Mouse (Mus musculus) c-Kit-negative CD71-positive TER-119-positive erythroid progenitor cells, embryonic 14.5 days (primary cell): Measurements from ENCODE around the gene Adad2.

Experiments used
- DNase-seq: peaks from one replicate; pipeline ENCODE4 v3.0.0-alpha.2; 2013; ENCODE audit warnings: low read depth, low spot score

Gene Adad2

DNA sequence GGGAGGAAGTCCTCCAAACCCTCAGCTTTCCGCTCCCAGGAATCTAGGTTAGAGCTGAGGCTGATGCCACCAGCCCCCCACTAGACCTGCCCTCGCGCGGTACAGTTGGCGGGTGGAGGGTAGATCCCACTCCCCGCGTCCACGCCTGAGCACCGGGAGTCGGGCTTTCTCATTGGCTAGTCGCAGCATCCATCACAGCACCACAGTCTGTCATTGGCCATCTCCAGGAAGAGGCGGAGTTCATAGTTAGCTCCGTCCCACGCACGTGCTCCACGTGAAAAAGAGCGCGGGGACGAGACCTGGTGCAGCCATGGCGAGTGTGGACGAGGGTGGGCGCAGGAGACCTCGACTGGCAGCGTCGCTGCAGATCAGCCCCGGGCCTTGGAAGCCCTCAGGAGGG lies at the start of gene Adad2:
Gene Adad2, plus strand, starts transcription at position 277 of the 400 bp plus-strand sequence.
- DNase-seq: no peak

DNA sequence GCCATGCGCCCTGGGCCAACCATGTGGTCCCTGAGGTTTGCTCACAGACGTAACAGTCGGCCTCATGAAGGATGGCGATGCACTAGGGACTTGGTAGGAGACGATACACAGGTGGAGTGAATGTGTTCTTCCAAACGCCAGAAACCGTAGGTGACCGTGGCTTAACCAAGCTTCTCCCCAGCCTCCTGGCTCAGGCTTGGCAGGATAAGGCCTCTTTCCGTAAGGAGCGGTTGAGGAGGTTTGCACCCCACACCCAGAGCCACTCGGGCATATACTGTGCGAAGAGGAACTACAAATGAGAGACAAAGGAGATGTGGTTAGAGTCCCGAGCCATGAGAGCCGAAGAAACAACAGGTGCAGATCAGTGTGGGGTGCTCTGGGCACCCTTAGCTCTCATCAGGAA lies 48.7 kb upstream of the Adad2 start:
- no peak for DNase-seq

DNA sequence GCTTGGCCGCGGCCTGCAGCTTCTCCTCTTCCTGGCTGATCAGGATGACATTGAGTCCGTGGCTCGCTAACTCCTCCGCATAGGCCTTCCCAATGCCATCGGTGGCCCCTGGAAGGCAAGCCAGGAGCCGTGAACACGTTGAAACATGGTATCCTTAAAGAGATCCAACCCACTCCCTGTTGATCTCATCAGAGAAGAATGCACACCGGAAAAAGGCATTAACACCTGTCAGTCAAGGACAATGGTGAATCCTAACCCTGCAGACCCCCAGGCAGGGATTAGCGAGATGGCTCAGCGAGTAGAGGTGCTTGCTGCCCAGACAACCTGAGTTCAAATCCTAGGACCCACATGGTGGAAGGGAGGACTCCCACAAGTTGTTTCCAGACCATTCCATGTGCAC lies 46.2 kb upstream of the Adad2 start:
- DNase-seq: no peak

DNA sequence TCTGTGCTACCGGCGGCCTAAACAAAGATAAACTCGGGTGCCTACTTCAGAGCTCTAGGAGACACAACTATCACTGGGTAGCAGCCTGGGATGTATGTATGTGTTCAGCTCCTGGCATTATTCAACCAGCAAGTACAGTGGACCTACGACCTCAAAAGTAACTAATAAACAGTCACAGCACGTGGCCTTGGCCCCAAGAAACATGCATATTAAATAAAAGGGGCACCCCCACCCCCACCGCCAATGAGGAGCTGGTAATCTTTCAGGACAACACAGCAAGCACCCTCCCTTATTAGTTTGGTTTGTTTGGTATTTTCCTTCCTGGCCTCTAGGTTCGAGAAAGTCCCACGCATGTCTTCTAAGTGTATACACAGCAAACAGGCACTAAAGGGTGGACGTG lies 44.3 kb upstream of the Adad2 start:
- DNase-seq: no peak

DNA sequence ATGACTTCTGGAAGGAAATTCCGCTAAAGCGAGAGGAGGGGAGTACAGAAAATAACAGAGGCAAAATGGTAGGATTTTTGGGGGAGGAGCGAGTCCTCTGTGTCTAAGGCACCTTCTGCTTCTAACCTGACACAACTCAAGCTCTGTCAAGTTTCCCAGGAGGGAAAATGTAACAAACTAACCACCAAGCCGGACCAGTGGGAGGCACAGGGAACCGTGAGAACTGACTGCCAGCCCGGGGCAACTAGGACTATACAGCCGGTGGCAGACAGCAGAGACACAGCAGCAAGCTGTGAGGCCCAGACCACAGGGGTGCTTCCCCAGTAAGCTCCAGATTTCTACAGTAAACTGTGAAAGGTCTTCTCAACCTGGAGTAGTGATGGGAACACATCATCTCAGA lies 43.6 kb upstream of the Adad2 start:
- no peak for DNase-seq

DNA sequence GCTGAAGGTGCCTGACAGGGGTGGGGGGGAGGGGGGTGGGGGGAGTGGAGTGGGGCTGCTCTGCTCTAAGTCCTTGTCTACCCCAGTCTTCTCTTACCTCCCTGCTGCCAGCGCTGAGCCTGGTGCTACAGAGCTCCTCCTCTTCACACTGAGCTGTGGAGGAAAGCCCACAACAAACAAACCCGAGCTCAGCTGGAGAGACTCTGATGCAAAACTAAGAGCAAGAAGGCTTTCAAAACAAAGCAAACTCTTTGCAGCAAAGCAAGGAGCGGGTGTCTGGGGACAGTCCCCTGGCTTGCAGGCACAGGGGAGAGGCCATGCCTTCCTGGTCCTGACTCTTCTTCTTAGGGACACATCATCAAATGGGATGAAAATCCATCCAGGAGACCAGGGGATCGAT lies 42.7 kb upstream of the Adad2 start:
- DNase-seq: no peak

DNA sequence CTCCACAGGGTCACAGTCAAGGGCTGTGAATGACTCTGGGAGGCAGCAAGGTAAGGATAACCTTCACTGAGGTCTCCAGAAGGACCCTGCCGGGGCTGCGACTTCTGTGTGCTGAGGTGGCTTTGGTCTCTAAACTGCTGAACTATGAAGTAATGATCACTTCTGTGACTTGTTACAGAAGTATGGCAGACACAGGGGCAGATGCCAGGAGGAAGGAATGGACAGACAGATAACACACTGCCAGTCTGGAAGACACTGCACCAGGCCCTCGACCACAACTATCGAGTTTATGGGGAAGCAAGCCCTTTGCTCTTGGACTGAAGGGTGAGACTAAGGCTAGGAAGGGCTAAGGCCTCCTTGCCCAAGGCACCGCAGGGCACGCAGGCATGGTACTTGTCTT lies 41.4 kb upstream of the Adad2 start:
- DNase-seq: no peak

DNA sequence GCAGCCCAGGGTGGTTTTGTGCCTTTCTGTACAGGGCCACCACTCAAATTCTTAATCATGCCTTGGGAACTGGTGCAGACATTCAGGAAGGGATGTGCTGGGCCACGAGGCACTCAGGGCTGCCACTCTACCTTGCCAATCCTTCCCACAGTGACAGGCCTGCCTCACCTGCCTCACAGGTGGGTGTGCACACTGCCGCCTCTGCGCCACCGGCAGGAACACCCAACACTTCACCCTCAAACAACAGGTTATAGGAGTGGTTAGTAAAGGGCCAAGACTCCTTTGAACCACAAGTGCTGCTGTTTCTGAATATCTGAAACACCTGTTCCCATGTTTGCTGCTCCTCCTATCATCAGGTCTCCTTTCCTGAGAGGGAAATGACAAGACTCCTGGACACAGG lies 40.1 kb upstream of the Adad2 start:
- DNase-seq: no peak

DNA sequence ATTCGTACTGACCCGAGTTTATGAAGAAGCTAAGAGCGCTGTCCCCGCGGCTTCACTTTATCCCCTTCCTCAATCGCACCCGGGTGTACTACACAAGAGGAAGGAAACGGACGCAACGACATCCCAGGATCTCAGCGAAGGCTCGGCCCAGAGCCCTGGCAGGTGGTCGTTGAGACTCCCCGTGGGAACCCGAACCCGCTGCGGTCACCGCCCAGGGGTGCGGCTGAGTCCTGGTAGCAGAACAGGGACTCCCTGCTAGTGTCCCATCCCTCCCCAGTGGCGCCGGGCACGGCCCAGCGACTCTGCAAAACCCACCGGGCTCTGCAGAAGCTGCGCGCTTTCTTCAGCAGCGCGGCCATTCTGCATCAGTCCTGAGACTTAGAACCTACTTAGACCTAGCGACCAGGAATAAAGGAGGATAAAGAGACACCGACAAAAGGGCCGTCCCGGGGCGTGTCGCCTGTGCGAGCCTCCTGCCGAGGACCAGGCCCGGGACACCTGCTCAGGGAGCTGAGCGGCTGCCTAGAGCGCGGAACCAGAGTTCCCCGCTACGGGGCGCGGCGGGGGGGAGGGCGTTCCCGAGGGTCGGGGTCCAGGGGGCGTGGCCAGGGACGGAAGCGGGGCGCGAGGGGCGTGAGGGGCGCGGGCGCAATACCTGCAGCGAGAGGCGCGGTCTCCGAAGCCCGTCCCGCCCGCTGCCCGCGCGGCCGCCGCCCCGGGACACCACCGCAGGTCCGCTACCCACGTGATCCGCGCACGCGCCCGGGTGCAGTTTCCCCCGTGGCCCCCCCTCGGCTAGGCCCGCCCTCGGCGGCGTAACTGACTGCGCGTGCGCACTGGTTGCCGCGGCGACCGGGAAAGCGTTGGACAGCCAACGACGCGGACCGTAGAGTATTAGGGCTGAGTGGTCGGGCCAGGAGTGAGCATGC lies 37.8 kb upstream of the Adad2 start, which contains the start of the genes Hsdl1 and Dnaaf1:
Gene Hsdl1, minus strand, starts transcription at position 747 of the 929 bp plus-strand sequence.
Gene Dnaaf1, plus strand, starts transcription at position 799 of the 929 bp plus-strand sequence.
- peak; percentile 84 for DNase-seq

DNA sequence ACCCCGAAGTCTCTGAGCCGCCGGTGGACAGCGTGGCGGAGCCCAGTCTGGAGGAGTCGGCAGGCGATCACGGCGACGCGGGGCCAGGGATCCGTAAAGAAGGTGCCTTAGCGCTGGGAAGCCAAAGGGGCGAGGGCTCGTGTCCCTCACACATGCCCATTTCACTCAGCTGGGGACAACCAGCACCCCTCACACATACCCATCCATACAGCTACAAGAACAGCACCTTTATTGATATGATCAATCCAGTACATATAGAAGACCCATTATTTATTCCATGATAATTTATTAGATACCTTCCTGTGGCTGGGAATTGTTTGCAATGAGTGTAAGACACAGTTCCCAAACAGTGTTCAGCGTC lies 37.2 kb upstream of the Adad2 start:
- no peak for DNase-seq

DNA sequence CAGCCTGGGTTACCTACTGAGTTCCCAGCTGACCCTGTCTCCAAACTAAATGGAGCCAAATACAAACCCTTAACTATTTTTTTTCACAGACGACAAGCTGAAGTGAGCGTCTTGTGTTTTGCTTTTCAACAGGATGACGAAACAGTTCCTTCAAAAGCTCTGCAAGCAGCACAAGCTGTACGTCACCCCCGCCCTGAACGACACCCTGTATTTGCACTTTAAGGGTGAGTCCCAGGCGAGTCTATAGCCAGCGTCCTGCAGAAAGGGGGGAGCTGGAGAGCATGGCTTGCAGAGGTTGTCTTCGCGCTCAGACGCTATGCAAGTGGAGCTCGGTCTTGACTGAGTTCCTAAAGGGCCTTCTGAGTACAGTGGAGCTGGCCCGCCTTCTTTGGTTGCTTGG lies 33.5 kb upstream of the Adad2 start:
- DNase-seq: no peak

DNA sequence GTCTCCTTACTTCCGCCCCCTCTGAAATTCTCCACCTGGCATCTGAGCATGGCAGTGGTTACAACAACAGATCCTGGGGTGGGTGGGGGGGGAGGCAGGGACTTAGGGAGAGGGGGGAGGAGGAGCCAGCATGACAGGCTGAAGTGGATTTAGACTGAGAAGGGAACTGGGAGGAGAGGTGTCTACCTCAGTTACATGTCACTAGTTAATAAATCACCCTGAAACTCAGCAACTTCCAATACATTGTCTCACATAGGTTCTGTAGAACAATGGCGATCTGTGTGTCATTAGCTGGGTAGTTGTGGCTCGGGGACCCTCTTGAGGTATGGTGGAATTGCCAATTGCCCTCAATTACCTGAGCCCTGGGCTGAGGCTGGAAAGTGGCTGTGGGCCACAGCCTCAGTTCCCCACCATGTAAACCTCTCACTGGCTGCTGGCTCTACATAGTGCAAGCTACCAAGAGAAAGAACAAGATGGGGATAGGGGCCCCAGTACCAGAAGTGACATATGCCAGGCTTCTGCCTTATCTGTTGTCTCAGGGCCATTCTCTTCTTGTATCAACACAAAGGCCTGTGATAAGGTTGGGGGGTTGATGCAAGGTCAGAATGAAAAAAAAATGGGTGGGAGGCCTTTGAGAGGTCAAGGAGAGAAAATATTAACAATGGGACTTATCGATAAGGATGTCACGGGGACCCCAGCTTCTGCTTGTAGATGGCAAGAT lies 31.9 kb upstream of the Adad2 start:
- DNase-seq: no peak

DNA sequence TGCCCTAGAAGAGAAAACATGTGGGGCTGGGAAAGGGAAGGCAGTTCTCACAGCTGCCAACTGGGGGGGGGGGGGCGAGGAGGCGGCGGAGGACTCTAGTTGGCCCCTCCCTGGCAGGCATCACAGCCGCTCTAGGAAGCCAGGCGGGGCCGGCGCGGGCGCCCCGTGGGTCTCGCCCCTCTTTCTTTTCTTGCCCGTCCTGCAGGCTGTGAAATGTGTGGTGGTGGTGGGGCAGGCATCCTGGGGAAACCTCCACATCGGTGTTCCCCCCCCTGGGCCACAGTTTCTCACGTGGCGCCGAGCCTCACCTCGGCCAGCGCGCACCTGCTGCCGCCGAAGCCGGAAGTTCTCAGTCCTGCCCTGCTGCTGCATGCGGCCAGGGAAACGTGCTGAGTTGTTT lies 26.6 kb upstream of the Adad2 start:
- DNase-seq: no peak

DNA sequence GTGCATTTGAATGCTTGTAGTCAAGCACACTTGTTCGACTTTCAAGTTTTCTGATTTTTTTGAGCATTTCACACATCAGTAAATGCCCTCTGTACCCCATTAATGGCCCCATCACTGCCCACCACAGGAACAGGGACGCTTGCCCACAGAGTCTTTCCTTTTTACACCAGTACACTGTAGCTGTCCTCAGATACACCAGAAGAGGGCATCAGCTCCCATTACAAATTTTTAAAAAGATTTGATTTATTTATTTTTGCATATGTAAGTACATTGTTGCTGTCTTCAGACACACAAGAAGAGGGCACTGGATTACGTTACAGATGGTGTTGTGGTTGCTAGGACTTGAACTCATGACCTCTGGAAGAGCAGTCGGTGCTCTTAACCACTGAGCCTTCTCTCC lies 24.2 kb upstream of the Adad2 start:
- no peak for DNase-seq

DNA sequence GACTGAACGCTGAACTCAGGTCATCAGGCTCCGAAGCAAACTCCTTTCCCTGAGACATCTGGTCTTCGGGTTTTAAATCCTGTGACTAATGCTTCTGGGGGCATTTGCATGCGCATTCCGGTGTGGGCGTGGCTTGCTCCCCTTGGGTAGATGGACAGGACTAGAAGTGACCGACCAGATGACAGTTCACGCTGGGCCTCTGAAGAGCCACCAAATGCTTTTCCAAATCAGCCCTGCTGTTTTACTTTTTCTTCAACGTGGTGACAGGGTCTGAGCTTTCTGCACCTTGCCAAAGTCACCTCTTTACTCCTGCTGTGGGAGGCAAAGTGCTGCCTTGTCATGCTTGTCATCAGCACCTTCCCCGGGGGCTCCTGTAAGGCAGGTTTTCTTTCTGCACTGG lies 23.7 kb upstream of the Adad2 start:
- no peak for DNase-seq

DNA sequence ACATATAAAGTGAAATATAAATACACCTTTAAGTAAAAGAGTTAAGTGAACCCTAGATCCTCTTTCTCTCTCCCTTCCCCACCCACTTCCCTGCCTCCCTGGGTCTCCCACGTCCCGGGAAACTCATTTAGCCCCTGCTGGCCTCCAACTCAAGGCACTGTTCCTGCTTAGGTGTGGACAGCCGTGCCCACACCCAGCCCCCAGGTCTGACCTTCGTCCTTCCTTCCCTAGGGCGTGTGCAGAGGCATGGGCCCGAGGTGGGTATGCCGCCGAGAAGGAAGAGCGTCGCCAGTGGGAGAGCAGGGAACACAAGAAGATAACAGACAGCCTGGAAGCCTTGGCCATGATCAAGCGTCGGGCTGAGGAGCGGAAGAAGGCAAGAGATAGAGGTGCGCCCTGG lies 22.2 kb upstream of the Adad2 start:
- no peak for DNase-seq

DNA sequence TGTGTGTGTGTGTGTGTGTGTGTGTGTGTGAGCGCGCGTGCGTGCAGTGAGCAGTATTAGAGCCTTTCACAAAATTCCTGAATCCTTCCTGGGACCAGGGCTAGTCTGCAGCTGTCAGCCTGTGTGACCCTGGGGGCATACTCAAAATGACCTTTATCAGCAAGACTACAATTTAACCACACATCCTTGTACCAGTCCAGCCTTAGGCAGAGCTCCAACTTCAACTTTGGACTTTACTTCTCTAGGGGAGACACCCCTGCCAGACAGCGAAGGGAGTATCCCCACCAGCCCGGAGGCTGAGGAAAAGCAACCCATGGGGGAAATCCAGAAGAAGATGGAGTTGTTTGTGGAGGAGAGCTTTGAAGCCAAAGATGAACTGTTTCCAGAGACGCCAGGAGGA lies 21.1 kb upstream of the Adad2 start:
- DNase-seq: no peak

DNA sequence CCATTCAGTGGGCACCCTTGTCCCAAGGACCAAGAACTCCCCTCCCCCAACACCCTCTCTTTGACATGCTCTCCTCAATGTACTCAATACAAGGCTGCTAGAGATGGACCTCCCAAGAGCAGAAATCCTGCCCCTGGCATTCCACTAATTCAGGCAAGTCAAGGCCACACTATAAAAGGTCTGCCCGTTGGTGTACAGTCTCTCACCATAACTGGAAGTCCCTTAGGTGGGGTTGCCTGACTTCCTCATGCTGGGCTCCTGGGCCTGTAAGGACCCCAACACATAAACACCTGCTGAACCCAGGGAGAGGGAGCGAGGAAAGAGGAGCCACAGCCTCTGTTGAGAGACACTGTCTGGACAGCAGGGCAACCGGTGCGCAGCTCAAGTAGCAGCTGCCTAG lies 8.8 kb upstream of the Adad2 start:
- DNase-seq: no peak

DNA sequence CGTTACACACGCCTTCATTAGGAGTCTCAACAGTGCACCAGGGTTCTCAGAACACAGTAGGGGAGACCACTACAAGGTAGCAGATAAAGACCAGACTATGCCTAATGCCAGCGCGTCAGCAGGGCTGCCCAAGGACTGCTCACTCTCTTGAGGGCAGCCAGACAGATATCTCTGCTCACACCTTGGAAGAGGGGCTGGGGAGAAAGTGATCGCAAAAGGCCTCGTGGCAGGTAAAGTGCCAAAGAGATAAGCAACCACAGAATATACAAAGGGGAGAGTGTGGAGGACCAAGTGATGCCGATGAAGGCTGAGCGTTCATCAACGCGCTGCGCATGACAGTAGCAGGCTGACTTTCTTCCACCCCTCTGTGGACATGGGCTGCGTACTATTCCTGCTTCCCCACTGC lies 8.1 kb upstream of the Adad2 start:
- peak; percentile 12 for DNase-seq

DNA sequence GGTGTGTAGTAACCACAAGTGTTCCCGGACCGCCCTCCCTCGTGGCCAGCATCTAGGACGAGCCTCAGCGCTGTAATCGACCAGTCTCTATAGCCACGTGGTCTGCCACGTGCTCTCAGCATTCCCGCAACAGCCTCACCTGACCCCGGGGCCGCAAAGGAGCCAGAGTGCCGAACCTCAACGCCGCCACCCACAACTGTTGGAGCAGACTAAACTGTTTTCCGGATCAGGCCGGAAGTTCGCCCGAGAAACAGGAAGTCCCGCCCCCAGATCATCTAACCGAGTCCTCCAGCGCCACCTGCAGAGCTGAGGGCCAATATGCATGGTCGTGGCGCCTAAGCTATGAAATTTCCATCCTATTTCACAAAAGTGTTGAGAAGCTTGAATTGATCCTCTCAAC lies 7.6 kb upstream of the Adad2 start, which contains the start of gene Taf1c:
Gene Taf1c, minus strand, starts transcription at position 227 of the 400 bp plus-strand sequence.
- DNase-seq: peak; percentile 88

DNA sequence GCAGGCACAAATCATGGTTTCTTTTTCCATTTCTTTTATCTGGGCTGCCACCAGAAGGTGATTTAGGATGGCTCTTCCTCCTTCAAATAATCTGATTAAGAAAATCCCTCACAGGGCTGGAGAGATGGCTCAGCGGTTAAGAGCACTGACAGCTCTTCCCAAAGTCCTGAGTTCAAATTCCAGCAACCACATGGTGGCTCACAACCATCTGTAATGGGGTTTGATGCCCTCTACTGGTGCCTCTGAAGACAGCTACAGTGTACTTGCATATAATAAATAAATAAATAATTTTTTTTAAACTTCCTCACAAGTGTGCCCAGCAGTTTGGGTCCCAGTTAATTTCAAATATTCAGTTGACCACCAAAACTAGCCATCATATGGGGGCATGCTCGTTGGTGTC lies 6.3 kb upstream of the Adad2 start:
- DNase-seq: no peak

DNA sequence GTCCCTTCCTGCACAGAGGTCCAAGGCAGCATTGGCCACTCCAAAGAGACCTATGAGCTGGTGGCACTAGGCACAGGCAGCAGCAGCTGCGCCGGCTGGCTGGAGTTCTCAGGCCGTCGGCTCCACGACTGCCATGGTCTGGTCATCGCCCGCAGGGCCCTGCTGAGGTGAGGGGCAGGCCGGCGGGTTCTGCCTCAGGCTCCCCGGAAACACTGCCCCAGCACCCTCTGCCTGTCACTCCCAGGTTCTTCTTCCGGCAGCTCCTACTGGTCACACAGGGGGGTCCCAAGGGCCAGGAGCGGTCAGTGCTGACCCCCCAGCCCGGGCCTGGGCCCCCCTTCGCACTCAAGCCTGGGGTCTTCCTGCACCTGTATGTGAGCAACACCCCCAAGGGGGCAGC lies 2.5 kb downstream of the Adad2 start:
- no peak for DNase-seq

DNA sequence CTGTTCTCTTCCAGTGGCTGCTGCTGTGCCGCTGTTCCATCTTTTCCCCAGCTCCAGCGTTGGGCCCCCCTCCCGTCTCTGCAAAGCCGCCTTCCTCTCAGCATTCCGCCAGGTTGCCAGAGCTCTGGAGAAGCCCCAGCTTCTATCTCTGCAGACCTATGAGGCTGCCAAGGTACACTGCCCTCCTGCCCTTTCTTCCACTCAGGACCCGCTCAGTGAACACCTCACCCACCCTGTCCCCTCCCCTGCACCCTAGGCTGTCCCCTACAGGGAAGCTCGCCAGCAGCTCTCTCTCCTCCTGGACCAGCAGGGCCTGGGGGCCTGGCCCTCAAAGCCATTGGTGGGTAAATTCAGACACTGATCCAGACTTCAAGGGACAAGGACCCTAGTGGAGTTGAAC lies 3.8 kb downstream of the Adad2 start:
- no peak for DNase-seq
